Mouse (Mus musculus) cortical plate, adult 2 months (tissue): ENCODE measurements around the gene Ttc4.

Source experiments
- CTCF ChIP-seq: fragments of 200-500 bp; IDR thresholded peaks from 2 replicates; pipeline ENCODE4 v1.5.1; 2011; ENCODE audit warnings: mild to moderate bottlenecking, control low read depth, low read length; ENCODE audit not compliant: insufficient read depth; ENCODE audit errors: extremely low read depth
- POLR2A ChIP-seq: fragments of 200-500 bp; IDR thresholded peaks from 2 replicates; pipeline ENCODE4 v1.6.1; 2011; ENCODE audit warnings: mild to moderate bottlenecking, low read length, control low read depth; ENCODE audit not compliant: insufficient read depth; ENCODE audit errors: extremely low read depth

GRCm38 (mm10) chr4:106700798-106701197, 22.1 kb upstream of the Ttc4 start:
- TF ChIP-seq CTCF (no peak), POLR2A (no peak)
